Mouse (Mus musculus): ENCODE data around the gene Sox5. TPM values are rescaled to one million over a fixed set of nuclear protein-coding genes. Genes with fewer than 3 reads are reported as not detected.

Sox5 gene
- polyA plus RNA-seq, 1 experiment from 2014 or later: 4.9 TPM

GRCm38 (mm10) chr6:144380641-144381040 lies 401.1 kb downstream of the Sox5 start:
- WGBS (ENCODE audit: insufficient replicate concordance): 68% methylated on average over 6 of the region's 6 CpGs
- H3K4me1 ChIP-seq (replicated peaks): no peaks in the 10 kb centered on the region

GRCm38 (mm10) chr6:144380171-144380570 lies 401.6 kb downstream of the Sox5 start:
- H3K4me2 ChIP-seq: no peak overlapping the region
- H3K27ac ChIP-seq: no peak overlapping the region
- no peaks in the 10 kb centered on the region for H3K36me3 ChIP-seq
- no peaks in the 10 kb centered on the region for H3K27me3 ChIP-seq
- WGBS (ENCODE audit: insufficient replicate concordance): 71% methylated on average over 15 of the region's 15 CpGs
- H3K4me1 ChIP-seq (replicated peaks): no peaks in the 10 kb centered on the region
- no peaks in the 10 kb centered on the region for H3K9me3 ChIP-seq (replicated peaks)
- no peak for DNase-seq
- H3K4me3 ChIP-seq (replicated peaks): no peak overlapping the region
- H3K9ac ChIP-seq: no peak overlapping the region
- ATAC-seq (ENCODE audit: low read depth): no peak

More at GRCm38 (mm10) chr6:144380641-144381040, 401.1 kb downstream of the Sox5 start:
- no peak overlapping the region for H3K4me2 ChIP-seq
- no peak overlapping the region for H3K4me3 ChIP-seq (replicated peaks)
- ATAC-seq (ENCODE audit: low read depth) (no peak), DNase-seq (no peak)
- H3K9me3 ChIP-seq (replicated peaks): no peaks in the 10 kb centered on the region
- H3K36me3 ChIP-seq: no peaks in the 10 kb centered on the region
- no peak overlapping the region for H3K27ac ChIP-seq
- no peaks in the 10 kb centered on the region for H3K27me3 ChIP-seq
- no peak overlapping the region for H3K9ac ChIP-seq

- DNase-seq: no peak
- peaks cover 9% of the 10 kb centered on the region; the same call in 1 of the 2 replicates for H3K4me1 ChIP-seq (replicated peaks)
- ATAC-seq (ENCODE audit: low read depth): no peak
- 76% methylated on average over 11 of the region's 11 CpGs for WGBS (ENCODE audit: insufficient replicate concordance)
- no peak overlapping the region for H3K4me2 ChIP-seq
- H3K4me3 ChIP-seq (replicated peaks): no peak overlapping the region
- no peak overlapping the region for H3K27ac ChIP-seq
- H3K27me3 ChIP-seq: no peaks in the 10 kb centered on the region
- no peaks in the 10 kb centered on the region for H3K9me3 ChIP-seq (replicated peaks)
- H3K36me3 ChIP-seq: no peaks in the 10 kb centered on the region
- no peak overlapping the region for H3K9ac ChIP-seq
Observed at GRCm38 (mm10) chr6:144374810-144375209, 407.0 kb downstream of the Sox5 start.

GRCm38 (mm10) chr6:144370699-144371098 lies 411.1 kb downstream of the Sox5 start:
- 17% methylated on average over 10 of the region's 10 CpGs for WGBS (ENCODE audit: insufficient replicate concordance)
- Histone ChIP-seq H3K9ac (no peak overlapping the region), H3K4me3 (replicated peaks) (no peak overlapping the region), H3K9me3 (replicated peaks) (no peaks in the 10 kb centered on the region), H3K27ac (no peak overlapping the region), H3K4me1 (replicated peaks) (peaks cover 9% of the 10 kb centered on the region; the same call in 1 of the 2 replicates), H3K27me3 (no peaks in the 10 kb centered on the region), H3K4me2 (no peak overlapping the region), H3K36me3 (no peaks in the 10 kb centered on the region)
- DNase-seq (peak; percentile 30), ATAC-seq (ENCODE audit: low read depth) (peak; percentile 86)

GRCm38 (mm10) chr6:144367626-144368077 lies 414.1 kb downstream of the Sox5 start:
- no peak for ATAC-seq (ENCODE audit: low read depth)
- no peak for DNase-seq

GRCm38 (mm10) chr6:144361267-144362038 lies 420.3 kb downstream of the Sox5 start:
- 25% methylated on average over 5 of the region's 5 CpGs for WGBS (ENCODE audit: insufficient replicate concordance)
- H3K27ac ChIP-seq: peak overlapping the region; percentile 9; the same call in 1 of the 2 replicates
- H3K9ac ChIP-seq: no peak overlapping the region
- DNase-seq (no peak), ATAC-seq (ENCODE audit: low read depth) (peak; percentile 57; the same call in 1 of the 2 replicates)
- H3K4me2 ChIP-seq: no peak overlapping the region
- H3K9me3 ChIP-seq (replicated peaks): no peaks in the 10 kb centered on the region
- H3K27me3 ChIP-seq: no peaks in the 10 kb centered on the region
- H3K36me3 ChIP-seq: no peaks in the 10 kb centered on the region
- H3K4me3 ChIP-seq (replicated peaks): no peak overlapping the region
- H3K4me1 ChIP-seq (replicated peaks): no peaks in the 10 kb centered on the region

More at GRCm38 (mm10) chr6:144367626-144368077, 414.1 kb downstream of the Sox5 start:
- Histone ChIP-seq H3K9me3 (replicated peaks) (no peaks in the 10 kb centered on the region), H3K36me3 (no peaks in the 10 kb centered on the region), H3K4me3 (replicated peaks) (no peak overlapping the region), H3K4me1 (replicated peaks) (peaks cover 9% of the 10 kb centered on the region; the same call in 1 of the 2 replicates), H3K4me2 (no peak overlapping the region), H3K27ac (no peak overlapping the region), H3K9ac (no peak overlapping the region), H3K27me3 (no peaks in the 10 kb centered on the region)
- 81% methylated on average over 11 of the region's 11 CpGs for WGBS (ENCODE audit: insufficient replicate concordance)

GRCm38 (mm10) chr6:144357081-144357480 lies 424.7 kb downstream of the Sox5 start:
- Histone ChIP-seq H3K27me3 (no peaks in the 10 kb centered on the region), H3K9ac (no peak overlapping the region), H3K4me3 (replicated peaks) (no peak overlapping the region), H3K4me2 (no peak overlapping the region), H3K36me3 (no peaks in the 10 kb centered on the region), H3K27ac (no peak overlapping the region), H3K4me1 (replicated peaks) (no peaks in the 10 kb centered on the region), H3K9me3 (replicated peaks) (no peaks in the 10 kb centered on the region)
- DNase-seq (no peak), ATAC-seq (ENCODE audit: low read depth) (no peak)
- WGBS (ENCODE audit: insufficient replicate concordance): 51% methylated on average over 4 of the region's 4 CpGs

GRCm38 (mm10) chr6:144351049-144351448 lies 430.7 kb downstream of the Sox5 start:
- Histone ChIP-seq H3K27ac (no peak overlapping the region), H3K4me1 (replicated peaks) (0 out of 2 replicates have a peak, but pooled peaks cover 3% of the 10 kb centered on the region), H3K9me3 (replicated peaks) (no peaks in the 10 kb centered on the region), H3K9ac (no peak overlapping the region), H3K27me3 (no peaks in the 10 kb centered on the region), H3K4me2 (no peak overlapping the region), H3K36me3 (no peaks in the 10 kb centered on the region), H3K4me3 (replicated peaks) (no peak overlapping the region)
- WGBS (ENCODE audit: insufficient replicate concordance): 61% methylated on average over 6 of the region's 6 CpGs
- DNase-seq: no peak
- no peak for ATAC-seq (ENCODE audit: low read depth)

- Histone ChIP-seq H3K9me3 (replicated peaks) (peaks cover 5% of the 10 kb centered on the region; the same call in 1 of the 2 replicates), H3K4me3 (replicated peaks) (no peak overlapping the region), H3K27ac (no peak overlapping the region), H3K9ac (no peak overlapping the region), H3K27me3 (no peaks in the 10 kb centered on the region), H3K36me3 (no peaks in the 10 kb centered on the region), H3K4me2 (no peak overlapping the region), H3K4me1 (replicated peaks) (no peaks in the 10 kb centered on the region)
- ATAC-seq (ENCODE audit: low read depth): no peak
- no peak for DNase-seq
- WGBS (ENCODE audit: insufficient replicate concordance): 64% methylated on average over 11 of the region's 11 CpGs
Observed at GRCm38 (mm10) chr6:144343338-144343737, 438.4 kb downstream of the Sox5 start.

- no peaks in the 10 kb centered on the region for H3K4me1 ChIP-seq (replicated peaks)
- ATAC-seq (ENCODE audit: low read depth): no peak
- no peak overlapping the region for H3K4me2 ChIP-seq
- no peak for DNase-seq
- H3K9me3 ChIP-seq (replicated peaks): peaks cover 5% of the 10 kb centered on the region; the same call in 1 of the 2 replicates
- H3K27me3 ChIP-seq: no peaks in the 10 kb centered on the region
- no peaks in the 10 kb centered on the region for H3K36me3 ChIP-seq
- no peak overlapping the region for H3K4me3 ChIP-seq (replicated peaks)
- 77% methylated on average over 3 of the region's 3 CpGs for WGBS (ENCODE audit: insufficient replicate concordance)
- no peak overlapping the region for H3K27ac ChIP-seq
- no peak overlapping the region for H3K9ac ChIP-seq
Observed at GRCm38 (mm10) chr6:144339554-144339953, 442.2 kb downstream of the Sox5 start.

- Histone ChIP-seq H3K27ac (no peak overlapping the region), H3K4me1 (replicated peaks) (no peaks in the 10 kb centered on the region), H3K4me2 (no peak overlapping the region), H3K27me3 (no peaks in the 10 kb centered on the region), H3K9ac (no peak overlapping the region), H3K9me3 (replicated peaks) (peaks cover 5% of the 10 kb centered on the region; the same call in 1 of the 2 replicates), H3K4me3 (replicated peaks) (no peak overlapping the region), H3K36me3 (no peaks in the 10 kb centered on the region)
- 66% methylated on average over 13 of the region's 13 CpGs for WGBS (ENCODE audit: insufficient replicate concordance)
- DNase-seq: no peak
- ATAC-seq (ENCODE audit: low read depth): no peak
Observed at GRCm38 (mm10) chr6:144339006-144339405, 442.8 kb downstream of the Sox5 start.
